In the genomic region with DNA sequence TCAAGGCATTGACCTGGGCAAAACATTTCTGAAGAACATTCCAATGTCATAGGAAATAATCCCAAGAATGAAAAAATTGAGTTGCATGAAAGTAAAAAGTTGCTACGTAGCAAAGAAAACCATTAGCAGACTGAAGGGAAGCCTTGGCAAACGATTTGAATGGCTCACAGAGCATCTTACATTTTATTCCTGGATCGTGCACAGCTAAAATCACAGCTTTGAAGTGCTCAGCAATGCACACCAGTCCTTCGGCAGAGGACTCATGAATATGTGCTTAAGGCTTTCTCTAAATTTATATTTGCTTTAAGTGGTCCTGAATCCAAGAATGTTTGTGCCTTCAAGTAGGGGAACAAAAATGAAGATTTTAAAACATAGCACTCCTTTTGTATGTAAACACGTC, we compare ENCODE assay signal across 22 mouse cellular contexts.
DNase-seq lines count a peak whose midpoint lies in the region; ATAC-seq and TF ChIP-seq lines count a peak whose summit lies in the region.
"Had no signal": no experiment of that assay in that cellular context is flagged by ENCODE, and none has a peak within 500 bp of the region (broad histone marks: within the 10 kb centered on the region; RNA-seq: fewer than 3 reads in every experiment).

No protein-coding gene starts in this region.

- no peaks in the 10 kb centered on the region for H3K36me3 ChIP-seq in forebrain, postnatal 0 days (ENCODE audit: insufficient read depth)
- H3K36me3 ChIP-seq in forebrain, embryonic 12.5 days (replicated peaks), result no peaks in the 10 kb centered on the region
- no peaks in the 10 kb centered on the region for H3K36me3 ChIP-seq in heart, embryonic 12.5 days
- no peaks in the 10 kb centered on the region for H3K36me3 ChIP-seq in midbrain, embryonic 11.5 days (ENCODE audit: control insufficient read depth, insufficient read depth, low read length)
- H3K36me3 ChIP-seq in midbrain, embryonic 13.5 days, result no peaks in the 10 kb centered on the region
- H3K36me3 ChIP-seq: G1E had no signal

- TF ChIP-seq CTCF in forebrain, postnatal 0 days (IDR thresholded peaks at IDR 0.05; ENCODE audit: low read depth), result no peak

- peak; percentile 46 for DNase-seq in forebrain, postnatal 0 days
- peak; percentile 7 for DNase-seq in heart, adult 11 months
- peak; percentile 54 for DNase-seq in midbrain, embryonic 11.5 days (ENCODE audit: low spot score, missing footprints)
- peak; percentile 51 to 60 for DNase-seq in right cerebral cortex, postnatal 10 days (ENCODE audit: low spot score in 2 of 2)
- no peak for DNase-seq in right cerebral cortex, postnatal 14 days
- DNase-seq: adrenal gland, adult 2 months; adrenal gland, adult 8-10 months; adrenal gland, postnatal 10 days; adrenal gland, postnatal 14 days; adrenal gland, postnatal 25 days; adrenal gland, postnatal 36 days; B cell, adult 2 months; cerebellum, adult 11 months; cerebellum, adult 11-12 months had no signal

- H3K4me2 ChIP-seq in forebrain, postnatal 0 days (ENCODE audit: low read depth), result no peak overlapping the region
- H3K4me2 ChIP-seq in forebrain, embryonic 12.5 days, result no peak overlapping the region
- H3K4me2 ChIP-seq in heart, embryonic 12.5 days, result no peak overlapping the region
- no peak overlapping the region for H3K4me2 ChIP-seq in midbrain, embryonic 11.5 days
- no peak overlapping the region for H3K4me2 ChIP-seq in midbrain, embryonic 13.5 days (replicated peaks)

- no peaks in the 10 kb centered on the region for H3K27me3 ChIP-seq in forebrain, postnatal 0 days (ENCODE audit: insufficient read depth, low read length)
- no peaks in the 10 kb centered on the region for H3K27me3 ChIP-seq in forebrain, embryonic 12.5 days
- H3K27me3 ChIP-seq in heart, embryonic 12.5 days (replicated peaks), result no peaks in the 10 kb centered on the region
- H3K27me3 ChIP-seq in midbrain, embryonic 11.5 days (ENCODE audit: control insufficient read depth, insufficient read depth, low read length), result no peaks in the 10 kb centered on the region
- H3K27me3 ChIP-seq in midbrain, embryonic 13.5 days, result no peaks in the 10 kb centered on the region
- H3K27me3 ChIP-seq: CH12.LX had no signal

- no peak for ATAC-seq in forebrain, postnatal 0 days
- no peak for ATAC-seq in forebrain, embryonic 12.5 days (ENCODE audit: low FRiP score)
- ATAC-seq in heart, embryonic 12.5 days (ENCODE audit: insufficient number of reproducible peaks, low FRiP score), result no peak
- no peak for ATAC-seq in midbrain, embryonic 11.5 days (ENCODE audit: low FRiP score)
- no peak for ATAC-seq in midbrain, embryonic 13.5 days
- ATAC-seq: activated CD4-positive, CD25-positive, alpha-beta regulatory T cell, adult 4 months; CD4-positive, CD25-positive, alpha-beta regulatory T cell, adult 4 months; Patski had no signal

- H3K27ac ChIP-seq in forebrain, postnatal 0 days (ENCODE audit: low read depth, low read length), result no peak overlapping the region
- no peak overlapping the region for H3K27ac ChIP-seq in forebrain, embryonic 12.5 days
- no peak overlapping the region for H3K27ac ChIP-seq in heart, embryonic 12.5 days (ENCODE audit: poor library complexity, severe bottlenecking)
- H3K27ac ChIP-seq in midbrain, embryonic 11.5 days (ENCODE audit: low read depth, low read length), result no peak overlapping the region
- H3K27ac ChIP-seq in midbrain, embryonic 13.5 days, result no peak overlapping the region

- no peaks in the 10 kb centered on the region for H3K9me3 ChIP-seq in forebrain, postnatal 0 days (ENCODE audit: low read length)
- no peaks in the 10 kb centered on the region for H3K9me3 ChIP-seq in forebrain, embryonic 12.5 days
- no peaks in the 10 kb centered on the region for H3K9me3 ChIP-seq in heart, embryonic 12.5 days (replicated peaks)
- H3K9me3 ChIP-seq in midbrain, embryonic 11.5 days (ENCODE audit: control insufficient read depth, low read length), result no peaks in the 10 kb centered on the region
- H3K9me3 ChIP-seq in midbrain, embryonic 13.5 days, result no peaks in the 10 kb centered on the region

- H3K4me3 ChIP-seq in forebrain, postnatal 0 days (ENCODE audit: low read depth, low read length), result no peak overlapping the region
- no peak overlapping the region for H3K4me3 ChIP-seq in forebrain, embryonic 12.5 days (replicated peaks)
- H3K4me3 ChIP-seq in heart, embryonic 12.5 days, result no peak overlapping the region
- H3K4me3 ChIP-seq in midbrain, embryonic 11.5 days (ENCODE audit: low read depth, low read length), result no peak overlapping the region
- H3K4me3 ChIP-seq in midbrain, embryonic 13.5 days (replicated peaks), result no peak overlapping the region

- no peaks in the 10 kb centered on the region for H3K4me1 ChIP-seq in forebrain, postnatal 0 days (ENCODE audit: insufficient read depth)
- H3K4me1 ChIP-seq in forebrain, embryonic 12.5 days, result no peaks in the 10 kb centered on the region
- no peaks in the 10 kb centered on the region for H3K4me1 ChIP-seq in heart, embryonic 12.5 days (replicated peaks)
- no peaks in the 10 kb centered on the region for H3K4me1 ChIP-seq in midbrain, embryonic 11.5 days (ENCODE audit: control insufficient read depth, insufficient read depth, low read length)
- H3K4me1 ChIP-seq in midbrain, embryonic 13.5 days (replicated peaks), result no peaks in the 10 kb centered on the region

- H3K9ac ChIP-seq in forebrain, postnatal 0 days, result no peak overlapping the region
- H3K9ac ChIP-seq in forebrain, embryonic 12.5 days, result no peak overlapping the region
- H3K9ac ChIP-seq in heart, embryonic 12.5 days, result no peak overlapping the region
- no peak overlapping the region for H3K9ac ChIP-seq in midbrain, embryonic 11.5 days (ENCODE audit: low read length)
- H3K9ac ChIP-seq in midbrain, embryonic 13.5 days (replicated peaks), result no peak overlapping the region

- 56% methylated on average over 5 of the region's 5 CpGs for WGBS in forebrain, postnatal 0 days
- 82% methylated on average over 5 of the region's 5 CpGs for WGBS in forebrain, embryonic 12.5 days
- WGBS in heart, embryonic 12.5 days, result 74% methylated on average over 5 of the region's 5 CpGs
- WGBS in midbrain, embryonic 11.5 days, result 85% methylated on average over 5 of the region's 5 CpGs
- WGBS in midbrain, embryonic 13.5 days, result 83% methylated on average over 5 of the region's 5 CpGs
